Mouse (Mus musculus) liver, embryonic 13.5 days (tissue): ENCODE data around the gene Scpep1. TPM values are rescaled to one million over a fixed set of nuclear protein-coding genes. Genes with fewer than 3 reads are reported as not detected.
"Not testable (repeated sequence)": the region's sequence is repeated elsewhere in the genome, so short reads cannot be mapped to it uniquely, and the experiment has no call there.

Experiments
- ATAC-seq: fragments of 200-750 bp; cut with Nextera tagmentation; 2 replicates; pipeline ENCODE4 v1.8.0; 2017; ENCODE audit warnings: low read depth, mild to moderate bottlenecking, moderate number of reproducible peaks, moderate library complexity
- DNase-seq: peaks from one replicate; pipeline ENCODE4 v3.0.0; 2022
- H3K27ac ChIP-seq: fragments of 300-500 bp; sonication (generic); 2 replicates; pipeline ENCODE4 v1.5.1; 2015; ENCODE audit warnings: moderate library complexity, mild to moderate bottlenecking, inconsistent platforms
- H3K27me3 ChIP-seq: fragments of 300-500 bp; sonication (generic); 2 replicates; pipeline ENCODE4 v1.6.1; 2015; ENCODE audit warnings: mild to moderate bottlenecking, inconsistent platforms
- H3K36me3 ChIP-seq: fragments of 300-500 bp; sonication (generic); 2 replicates; pipeline ENCODE4 v1.6.1; 2015; ENCODE audit warnings: mild to moderate bottlenecking, inconsistent platforms
- H3K4me1 ChIP-seq: fragments of 300-500 bp; sonication (generic); replicated peaks from 2 replicates; pipeline ENCODE4 v1.6.1; 2015; ENCODE audit warnings: inconsistent platforms
- H3K4me2 ChIP-seq: fragments of 300-500 bp; sonication (generic); 2 replicates; pipeline ENCODE4 v1.6.1; 2015; ENCODE audit warnings: inconsistent platforms, mild to moderate bottlenecking, moderate library complexity
- H3K4me3 ChIP-seq: fragments of 300-500 bp; sonication (generic); replicated peaks from 2 replicates; pipeline ENCODE4 v1.5.1; 2015; ENCODE audit warnings: mild to moderate bottlenecking, inconsistent platforms
- H3K9ac ChIP-seq: fragments of 300-500 bp; sonication (generic); 2 replicates; pipeline ENCODE4 v1.6.1; 2015; ENCODE audit warnings: mild to moderate bottlenecking, inconsistent platforms
- H3K9me3 ChIP-seq: fragments of 300-500 bp; sonication (generic); replicated peaks from 2 replicates; pipeline ENCODE4 v1.6.1; 2016; ENCODE audit warnings: inconsistent platforms
- WGBS: fragments of 180-500 bp; shearing (Covaris S2); methylation state at CpG from one replicate; pipeline ENCODE4 v1.1.7; 2015; ENCODE audit not compliant: insufficient replicate concordance; 5-methylcytosine and 5-hydroxymethylcytosine counted together
- polyA plus RNA-seq: library from polyadenylated mRNA; unstranded; fragments of >200 nt; fragmentation: Nextera tagmentation; extraction: Ambion mirVana; gene quantifications from 2 replicates; pipeline ENCODE4 v1.2.1, GENCODE M21; 2015

Scpep1 gene
- polyA plus RNA-seq, 1 experiment from 2014 or later, result 40.4 TPM

DNA sequence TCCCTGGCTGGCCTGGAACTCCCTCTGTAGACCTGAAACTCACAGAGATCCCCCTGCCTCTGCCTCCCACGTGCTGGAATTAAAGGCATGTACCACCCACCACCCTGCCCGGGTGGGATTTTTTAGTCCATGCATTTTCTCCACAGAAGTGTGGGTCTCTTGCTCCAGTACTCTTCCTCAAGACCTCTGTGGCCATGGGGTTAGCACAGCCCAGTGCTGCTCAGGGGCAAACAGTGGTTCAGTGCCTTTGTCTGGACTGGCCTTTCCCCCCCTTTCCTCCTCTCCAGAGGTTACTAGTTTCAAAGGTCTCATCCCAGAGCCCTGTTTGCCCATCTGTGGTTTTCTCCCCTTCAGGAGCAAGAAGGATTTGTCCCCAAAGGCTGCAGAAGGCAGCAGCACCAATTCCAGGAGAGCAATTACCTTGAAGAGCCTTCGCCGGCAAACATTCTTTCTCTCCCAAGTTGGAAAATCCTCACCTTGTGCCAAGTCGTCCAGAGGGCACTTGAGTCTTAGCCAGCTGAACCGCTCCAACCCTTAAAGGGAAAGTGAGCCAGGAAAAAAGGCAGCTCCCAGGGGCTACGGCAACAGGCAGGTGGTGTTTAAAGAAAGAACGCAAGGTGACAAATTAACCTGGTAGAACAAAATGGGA lies 45.8 kb downstream of the Scpep1 start:
- Histone ChIP-seq H3K4me3 (no peak overlapping the region), H3K4me2 (no peak overlapping the region), H3K36me3 (no peaks in the 10 kb centered on the region), H3K9ac (no peak overlapping the region), H3K27me3 (no peaks in the 10 kb centered on the region), H3K4me1 (no peaks in the 10 kb centered on the region), H3K27ac (no peak overlapping the region), H3K9me3 (no peaks in the 10 kb centered on the region)
- DNase-seq, result no peak
- no peak for ATAC-seq
- WGBS, result 69% methylated on average over 8 of the region's 8 CpGs

DNA sequence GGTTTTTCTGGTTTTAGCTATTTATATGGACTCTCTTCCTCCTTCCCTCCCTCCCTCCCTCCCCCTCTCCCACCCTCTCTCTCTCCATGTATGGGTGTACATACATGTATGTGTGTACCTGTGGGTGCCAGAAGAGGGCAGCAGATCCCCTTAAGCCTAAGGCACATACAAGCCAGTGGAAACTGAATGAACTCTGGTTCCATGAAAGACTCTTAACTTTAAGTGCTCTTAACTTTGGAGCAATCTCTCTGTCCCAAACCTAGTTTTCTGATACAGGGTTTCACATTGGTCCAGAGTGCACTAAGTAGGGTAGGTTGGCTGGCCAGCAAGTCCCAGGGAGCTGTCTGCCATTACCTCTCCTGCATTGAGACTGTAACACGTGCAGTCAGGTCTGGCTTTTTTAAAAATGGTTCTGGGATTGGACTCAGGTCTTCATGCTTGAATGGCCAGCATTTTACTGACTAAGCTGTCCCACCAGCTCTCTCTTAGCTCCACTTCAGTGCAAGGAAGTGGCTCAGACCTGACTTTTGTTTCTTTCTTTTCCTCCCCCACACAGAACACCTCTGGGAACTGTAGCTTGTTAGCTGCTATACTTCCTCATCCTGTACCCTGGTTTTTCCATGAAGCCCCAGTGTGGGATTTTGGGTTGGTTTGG lies 46.6 kb downstream of the Scpep1 start:
- WGBS, result 76% methylated on average over 1 of the region's 1 CpGs
- Histone ChIP-seq H3K27ac (no peak overlapping the region), H3K27me3 (no peaks in the 10 kb centered on the region), H3K9me3 (no peaks in the 10 kb centered on the region), H3K9ac (no peak overlapping the region), H3K4me2 (no peak overlapping the region), H3K4me3 (no peak overlapping the region), H3K36me3 (no peaks in the 10 kb centered on the region), H3K4me1 (no peaks in the 10 kb centered on the region)
- ATAC-seq, result no peak
- DNase-seq, result peak; percentile 24

DNA sequence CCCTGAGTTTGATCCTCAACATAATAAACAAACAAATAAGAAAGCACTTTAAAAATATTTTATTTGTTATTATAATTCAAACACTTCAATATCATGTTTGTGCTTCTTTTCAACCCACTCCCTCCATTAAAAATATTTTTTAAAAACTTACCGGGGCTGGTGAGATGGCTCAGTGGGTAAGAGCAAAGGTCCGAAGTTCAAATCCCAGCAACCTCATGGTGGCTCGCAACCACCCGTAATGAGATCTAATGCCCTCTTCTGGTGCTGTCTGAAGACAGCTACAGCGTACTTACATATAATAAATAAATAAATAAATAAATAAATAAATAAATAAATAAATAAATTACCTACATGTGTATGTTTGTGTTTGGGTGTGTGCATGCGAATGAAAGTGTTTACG lies 47.4 kb downstream of the Scpep1 start:
- WGBS, result 84% methylated on average over 7 of the region's 7 CpGs
- H3K27ac ChIP-seq, result no peak overlapping the region
- H3K9ac ChIP-seq, result no peak overlapping the region
- no peaks in the 10 kb centered on the region for H3K36me3 ChIP-seq
- ATAC-seq, result no peak
- no peaks in the 10 kb centered on the region for H3K27me3 ChIP-seq
- DNase-seq, result no peak
- no peak overlapping the region for H3K4me3 ChIP-seq
- H3K4me2 ChIP-seq, result no peak overlapping the region
- no peaks in the 10 kb centered on the region for H3K4me1 ChIP-seq
- no peaks in the 10 kb centered on the region for H3K9me3 ChIP-seq

DNA sequence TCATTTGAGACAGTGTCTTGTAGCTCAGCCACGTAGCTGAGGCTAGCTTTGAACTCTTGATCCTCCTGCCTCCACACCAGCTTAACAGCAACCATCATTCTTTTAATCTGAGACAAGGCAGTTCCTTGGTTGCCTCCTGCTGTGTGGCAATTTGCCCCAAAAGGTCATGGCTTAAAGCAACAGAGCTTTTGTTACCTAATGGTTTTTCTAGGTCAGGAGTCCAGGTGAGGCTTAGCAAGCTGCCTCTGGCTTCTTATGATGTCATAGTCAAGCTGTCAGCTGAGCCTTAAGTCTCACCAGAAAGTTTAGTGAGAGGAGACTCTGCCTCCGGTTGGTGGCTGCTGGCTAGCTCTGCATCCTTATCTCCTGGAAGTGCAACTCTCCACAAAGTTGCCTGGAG lies 49.6 kb downstream of the Scpep1 start:
- no peak for DNase-seq
- Histone ChIP-seq H3K36me3 (no peaks in the 10 kb centered on the region), H3K4me3 (no peak overlapping the region), H3K27me3 (0 out of 2 replicates have a peak, but pooled peaks cover 4% of the 10 kb centered on the region), H3K4me1 (no peaks in the 10 kb centered on the region), H3K9ac (no peak overlapping the region), H3K27ac (no peak overlapping the region), H3K4me2 (no peak overlapping the region), H3K9me3 (no peaks in the 10 kb centered on the region)
- 28% methylated on average over 2 of the region's 2 CpGs for WGBS
- ATAC-seq, result no peak

DNA sequence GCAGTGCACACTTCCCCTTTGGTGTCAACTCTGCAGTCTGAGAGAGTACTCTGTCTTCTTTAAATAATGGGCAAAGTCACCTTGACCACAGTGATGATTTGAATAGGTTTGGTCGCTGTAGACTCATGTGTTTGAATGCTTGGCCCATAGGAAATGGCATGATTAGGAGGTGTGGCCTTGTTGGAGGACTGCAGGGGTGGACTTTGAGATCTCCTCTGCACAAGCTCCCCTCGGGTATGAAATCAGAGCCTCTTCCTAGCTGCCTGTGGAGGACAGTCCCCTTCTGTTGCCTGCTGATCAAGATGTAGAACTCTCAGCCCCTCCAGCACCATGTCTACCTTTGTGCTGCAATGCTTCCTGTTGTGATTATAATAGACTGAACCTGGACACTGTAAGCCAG lies 51.2 kb downstream of the Scpep1 start:
- no peak for DNase-seq
- Histone ChIP-seq H3K36me3 (no peaks in the 10 kb centered on the region), H3K27me3 (0 out of 2 replicates have a peak, but pooled peaks cover 4% of the 10 kb centered on the region), H3K27ac (no peak overlapping the region), H3K9me3 (no peaks in the 10 kb centered on the region), H3K4me3 (no peak overlapping the region), H3K4me1 (no peaks in the 10 kb centered on the region), H3K4me2 (no peak overlapping the region), H3K9ac (no peak overlapping the region)
- no peak for ATAC-seq
- 28% methylated on average over 2 of the region's 2 CpGs for WGBS

DNA sequence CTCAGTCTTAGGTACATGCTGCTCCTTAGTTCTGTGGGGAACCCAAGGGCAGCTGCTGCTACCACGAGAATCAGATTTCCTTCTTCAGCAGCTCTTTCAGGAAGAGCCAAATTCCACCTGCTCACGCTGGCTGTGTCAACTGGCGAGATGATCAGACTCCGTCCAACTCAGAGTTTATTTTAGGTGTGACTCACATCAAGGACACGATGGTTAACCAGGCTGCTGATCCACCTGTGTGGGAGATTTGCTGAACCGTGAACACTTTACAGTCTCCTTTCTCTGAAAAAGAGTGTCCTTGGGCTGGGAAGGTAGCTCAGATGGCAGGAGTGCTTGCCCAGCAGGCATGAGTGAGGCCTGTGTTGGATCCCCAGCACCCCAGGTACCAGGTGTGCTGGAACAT lies 52.5 kb downstream of the Scpep1 start:
- Histone ChIP-seq H3K9me3 (no peaks in the 10 kb centered on the region), H3K9ac (no peak overlapping the region), H3K27me3 (peaks cover 6% of the 10 kb centered on the region), H3K27ac (no peak overlapping the region), H3K4me1 (no peaks in the 10 kb centered on the region), H3K4me2 (no peak overlapping the region), H3K36me3 (no peaks in the 10 kb centered on the region), H3K4me3 (no peak overlapping the region)
- ATAC-seq, result no peak
- DNase-seq, result no peak
- WGBS, result 61% methylated on average over 6 of the region's 6 CpGs

DNA sequence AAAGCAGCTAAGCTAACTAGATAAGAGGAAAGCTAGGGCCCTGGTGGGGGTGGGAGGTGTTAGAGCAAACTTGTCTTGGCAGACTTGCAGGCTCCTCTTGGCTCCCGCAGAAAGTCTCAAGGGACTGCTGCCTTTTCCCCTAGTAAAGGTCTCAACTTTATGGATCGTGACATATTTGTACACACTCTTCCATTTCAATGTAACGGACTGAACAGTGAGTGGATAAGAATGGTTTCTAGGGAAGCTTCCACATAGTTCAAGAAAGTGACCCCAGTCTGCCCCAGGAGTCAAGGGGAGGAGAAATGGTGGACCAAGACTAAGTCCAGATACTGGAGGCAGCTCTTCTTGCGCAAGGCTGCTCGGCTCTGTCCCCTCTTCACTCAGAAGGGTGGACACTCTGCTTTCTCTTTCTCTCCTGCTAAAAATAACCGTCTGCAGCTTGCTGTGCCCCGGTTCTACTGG lies 53.9 kb downstream of the Scpep1 start:
- peaks cover 14% of the 10 kb centered on the region for H3K27me3 ChIP-seq
- ATAC-seq (no peak), DNase-seq (no peak)
- H3K9me3 ChIP-seq, result no peaks in the 10 kb centered on the region
- no peak overlapping the region for H3K4me3 ChIP-seq
- H3K36me3 ChIP-seq, result no peaks in the 10 kb centered on the region
- H3K4me1 ChIP-seq, result no peaks in the 10 kb centered on the region
- H3K27ac ChIP-seq, result no peak overlapping the region
- H3K4me2 ChIP-seq, result no peak overlapping the region
- WGBS, result 57% methylated on average over 7 of the region's 7 CpGs
- no peak overlapping the region for H3K9ac ChIP-seq

DNA sequence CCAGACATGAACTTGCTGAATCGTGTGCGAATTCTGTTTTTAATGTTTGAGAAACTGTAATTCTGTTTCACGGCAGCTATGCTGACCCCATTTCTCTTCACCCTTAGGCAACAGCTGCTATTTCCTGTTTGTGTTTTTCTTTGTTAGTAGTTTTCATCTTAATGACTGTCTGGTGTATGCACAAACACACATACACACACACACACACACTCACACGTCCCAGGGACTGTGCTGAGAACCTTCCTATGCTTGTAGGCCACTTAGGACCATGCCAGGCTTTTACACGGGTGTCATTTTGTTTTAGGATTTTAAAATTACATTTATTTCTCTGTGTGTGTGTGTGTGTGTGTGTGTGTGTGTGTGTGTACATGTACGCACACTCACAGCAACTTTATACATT lies 55.7 kb downstream of the Scpep1 start:
- Histone ChIP-seq H3K9ac (no peak overlapping the region), H3K27me3 (peaks cover 14% of the 10 kb centered on the region), H3K9me3 (no peaks in the 10 kb centered on the region), H3K4me2 (no peak overlapping the region), H3K4me1 (no peaks in the 10 kb centered on the region), H3K4me3 (no peak overlapping the region), H3K36me3 (no peaks in the 10 kb centered on the region), H3K27ac (no peak overlapping the region)
- ATAC-seq (no peak), DNase-seq (no peak)
- WGBS, result 75% methylated on average over 6 of the region's 6 CpGs

DNA sequence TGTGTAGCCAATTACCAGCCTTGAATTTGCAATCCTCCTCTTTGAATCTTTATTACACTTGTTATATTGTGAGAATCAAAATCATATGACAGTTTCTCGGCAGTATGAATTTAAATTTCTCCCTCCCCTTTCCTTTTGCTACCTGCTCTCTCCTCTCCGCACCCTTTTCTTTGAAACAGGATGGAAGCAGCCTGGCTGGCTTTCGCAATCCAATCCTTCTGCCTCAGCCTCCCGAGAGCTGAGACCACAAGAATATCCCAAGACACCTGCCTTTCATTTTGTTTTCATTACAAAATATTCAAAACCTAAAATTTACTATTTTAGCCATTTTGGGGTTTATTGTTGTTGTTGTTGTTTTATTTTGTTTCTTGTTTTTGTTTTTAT lies 56.9 kb downstream of the Scpep1 start:
- 56% methylated on average over 4 of the region's 4 CpGs for WGBS
- Histone ChIP-seq H3K4me3 (no peak overlapping the region), H3K36me3 (no peaks in the 10 kb centered on the region), H3K4me2 (no peak overlapping the region), H3K27ac (no peak overlapping the region), H3K9ac (no peak overlapping the region), H3K9me3 (no peaks in the 10 kb centered on the region), H3K27me3 (peaks cover 14% of the 10 kb centered on the region), H3K4me1 (no peaks in the 10 kb centered on the region)
- ATAC-seq (no peak), DNase-seq (no peak)

DNA sequence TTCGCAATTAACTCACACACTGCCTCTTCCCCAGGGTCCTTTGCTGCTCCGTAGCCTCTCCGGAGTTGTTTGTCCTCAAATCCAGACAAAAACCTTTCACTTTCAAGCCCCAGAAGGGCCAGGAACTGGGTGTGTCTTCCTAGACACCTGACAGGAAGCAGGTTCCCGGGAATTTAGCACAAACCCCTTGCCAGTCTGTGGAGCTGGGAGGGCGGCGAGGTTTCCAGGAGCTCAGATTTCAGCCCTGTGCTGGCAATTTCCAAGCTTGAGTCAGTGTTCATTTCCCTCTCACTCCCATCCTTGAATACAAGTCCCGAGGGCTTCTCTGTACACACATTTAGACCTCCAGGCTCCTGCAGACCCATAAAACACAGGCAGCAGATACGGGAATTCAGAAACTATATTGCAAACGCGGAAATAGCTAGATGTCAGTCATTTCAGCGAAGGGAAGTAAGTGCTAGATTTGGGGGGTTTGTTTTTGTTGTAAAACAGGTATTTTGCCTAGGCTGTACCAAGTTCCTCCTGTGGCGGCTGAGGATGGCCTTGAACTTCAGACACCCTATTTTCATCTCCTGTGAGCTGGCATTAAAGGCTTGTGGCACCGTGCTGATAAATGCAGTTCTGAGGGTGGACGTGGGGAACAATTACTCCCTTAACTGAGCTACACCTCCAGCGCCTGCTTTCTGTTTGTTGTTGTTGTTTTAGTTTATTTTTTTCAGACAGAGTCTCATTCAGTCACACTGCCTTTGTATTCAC lies 57.5 kb downstream of the Scpep1 start:
- Histone ChIP-seq H3K4me1 (no peaks in the 10 kb centered on the region), H3K9me3 (no peaks in the 10 kb centered on the region), H3K4me3 (no peak overlapping the region), H3K27ac (no peak overlapping the region), H3K4me2 (0 out of 2 replicates have a peak overlapping the region, but pooled peaks have one; percentile 17), H3K27me3 (peaks cover 14% of the 10 kb centered on the region), H3K9ac (no peak overlapping the region), H3K36me3 (no peaks in the 10 kb centered on the region)
- WGBS, result 35% methylated on average over 15 of the region's 15 CpGs
- ATAC-seq (no peak), DNase-seq (no peak)

DNA sequence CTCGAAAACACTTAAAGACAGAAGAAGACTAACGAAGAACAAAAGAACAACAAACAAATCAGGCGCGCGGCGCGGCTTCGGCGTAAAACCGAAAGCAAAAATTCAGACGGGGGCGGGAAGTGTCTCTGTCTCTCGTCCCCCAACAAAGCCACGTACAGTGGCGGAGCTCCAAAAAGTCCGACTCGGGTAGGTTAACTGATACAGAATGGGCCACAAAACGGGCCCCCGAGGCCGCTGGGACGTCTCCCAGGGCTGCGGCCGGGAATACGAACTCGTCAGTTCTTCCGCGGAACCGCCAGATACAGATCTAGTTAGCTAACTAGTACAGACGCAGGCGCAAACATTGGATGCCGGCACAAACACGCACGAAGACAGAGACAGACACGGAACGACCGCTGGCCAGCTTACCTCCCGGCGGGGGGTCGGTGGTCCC lies 59.4 kb downstream of the Scpep1 start:
- not testable (repeated sequence) for H3K4me1 ChIP-seq, H3K9ac ChIP-seq, DNase-seq, ATAC-seq, H3K36me3 ChIP-seq, H3K9me3 ChIP-seq, H3K27me3 ChIP-seq, H3K27ac ChIP-seq
- Histone ChIP-seq H3K4me3 (peak overlapping the region; percentile 49), H3K4me2 (peak overlapping the region; percentile 46)
- WGBS, result 37% methylated on average over 32 of the region's 39 CpGs
